Mouse (Mus musculus): ENCODE results near the gene Olfr693. TPM values are rescaled to one million over a fixed set of nuclear protein-coding genes. Genes with fewer than 3 reads are reported as not detected.
"Not testable (repeated sequence)": the region's sequence is repeated elsewhere in the genome, so short reads cannot be mapped to it uniquely, and the experiment has no call there.

Olfr693 gene
- total RNA-seq (2014; rRNA removed) (0.26 TPM in 1 of 2 replicates, not detected in the other), polyA plus RNA-seq (2015; fragmentation: Nextera tagmentation; extraction: Ambion mirVana) (not detected in 2 replicates)

DNA sequence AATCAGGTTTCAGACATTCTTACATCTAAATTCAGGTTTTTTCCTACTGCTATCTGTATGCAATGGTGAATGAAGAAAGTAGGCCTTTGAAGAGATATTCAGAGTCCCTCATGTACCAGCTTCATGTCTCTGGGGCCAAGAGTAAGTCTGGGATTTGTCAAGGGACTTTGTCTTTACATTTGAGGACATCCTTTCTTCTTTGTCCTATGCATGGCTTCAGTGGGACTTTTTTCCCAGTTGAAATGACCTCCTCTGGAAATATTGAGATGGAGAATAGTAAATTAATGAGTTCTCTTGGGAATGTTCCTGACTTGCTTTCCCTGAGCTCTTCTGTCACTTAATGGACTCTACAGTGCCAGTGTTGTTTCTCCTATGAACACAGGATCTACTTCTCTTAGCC is at the start of gene Olfr693:
Gene Olfr693 (minus strand): TSS at position 101 of the 400 bp plus-strand sequence.
- no peak for TF ChIP-seq CTCF (IDR thresholded peaks at IDR 0.05; ENCODE audit: low read depth)
- Histone ChIP-seq H3K4me1 (ENCODE audit: insufficient read depth, low read length) (no peaks in the 10 kb centered on the region), H3K27me3 (ENCODE audit: insufficient read depth, low read length) (no peaks in the 10 kb centered on the region), H3K4me2 (ENCODE audit: low read depth, low read length) (no peak within 1 kb of the TSS), H3K36me3 (ENCODE audit: insufficient read depth, low read length) (no peaks in the 10 kb centered on the region), H3K9me3 (ENCODE audit: low read length) (no peaks in the 10 kb centered on the region), H3K27ac (no peak within 1 kb of the TSS), H3K4me3 (ENCODE audit: low read length) (no peak within 1 kb of the TSS), H3K9ac (replicated peaks; ENCODE audit: low read length) (no peak within 1 kb of the TSS)
- no peak for DNase-seq (ENCODE audit: low spot score)
- no peak for ATAC-seq

GRCm38 (mm10) chr7:106725654-106726053 is 45.3 kb upstream of the Olfr693 start:
- not testable (repeated sequence) for H3K4me1 ChIP-seq (ENCODE audit: insufficient read depth, low read length); H3K4me3 ChIP-seq (ENCODE audit: low read length); H3K9me3 ChIP-seq (ENCODE audit: low read length); H3K4me2 ChIP-seq (ENCODE audit: low read depth, low read length); H3K9ac ChIP-seq (replicated peaks; ENCODE audit: low read length); ATAC-seq; DNase-seq (ENCODE audit: low spot score); H3K27ac ChIP-seq; H3K27me3 ChIP-seq (ENCODE audit: insufficient read depth, low read length); H3K36me3 ChIP-seq (ENCODE audit: insufficient read depth, low read length)
- WGBS, result 83% methylated on average over 2 of the region's 2 CpGs

- no peak for DNase-seq (ENCODE audit: low spot score)
- H3K9ac ChIP-seq (replicated peaks; ENCODE audit: low read length), result no peak within 1 kb of the TSS
- no peaks in the 10 kb centered on the region for H3K36me3 ChIP-seq (ENCODE audit: insufficient read depth, low read length)
- H3K27me3 ChIP-seq (ENCODE audit: insufficient read depth, low read length), result no peaks in the 10 kb centered on the region
- no peaks in the 10 kb centered on the region for H3K4me1 ChIP-seq (ENCODE audit: insufficient read depth, low read length)
- no peak within 1 kb of the TSS for H3K4me2 ChIP-seq (ENCODE audit: low read depth, low read length)
- ATAC-seq, result no peak
- H3K27ac ChIP-seq, result no peak within 1 kb of the TSS
- H3K9me3 ChIP-seq (ENCODE audit: low read length), result no peaks in the 10 kb centered on the region
- TF ChIP-seq CTCF (IDR thresholded peaks at IDR 0.05; ENCODE audit: low read depth), result no peak
- H3K4me3 ChIP-seq (ENCODE audit: low read length), result no peak within 1 kb of the TSS
Measured at GRCm38 (mm10) chr7:106716296-106716695, 35.9 kb upstream of the Olfr693 start, which contains the start of gene Olfr695. Olfr695 (minus strand) TSS chr7:106716396.

DNA sequence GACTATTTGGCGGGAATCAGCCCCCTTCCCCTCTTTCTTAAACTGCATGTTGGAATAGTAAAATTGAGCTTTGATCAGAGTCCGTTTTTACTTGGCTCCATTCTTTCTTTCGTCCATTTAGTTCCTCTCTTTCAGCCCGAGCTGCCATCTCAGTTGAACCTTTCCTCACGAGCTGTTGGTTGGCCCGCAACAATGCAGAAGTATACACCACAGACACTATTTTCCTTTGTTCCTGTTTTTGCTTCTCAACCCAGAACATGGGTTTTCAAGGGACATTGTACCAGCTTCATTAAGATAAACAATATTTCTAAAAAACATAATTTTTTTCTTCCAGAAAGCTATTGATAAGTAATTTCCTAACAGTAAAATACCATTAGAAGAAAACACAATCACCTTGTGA is 31.1 kb upstream of the Olfr693 start:
- Histone ChIP-seq H3K9ac (replicated peaks; ENCODE audit: low read length) (no peak overlapping the region), H3K9me3 (ENCODE audit: low read length) (no peaks in the 10 kb centered on the region), H3K27me3 (ENCODE audit: insufficient read depth, low read length) (no peaks in the 10 kb centered on the region), H3K4me3 (ENCODE audit: low read length) (no peak overlapping the region), H3K4me1 (ENCODE audit: insufficient read depth, low read length) (no peaks in the 10 kb centered on the region), H3K36me3 (ENCODE audit: insufficient read depth, low read length) (no peaks in the 10 kb centered on the region), H3K4me2 (ENCODE audit: low read depth, low read length) (no peak overlapping the region), H3K27ac (no peak overlapping the region)
- ATAC-seq (no peak), DNase-seq (ENCODE audit: low spot score) (no peak)
- TF ChIP-seq CTCF (IDR thresholded peaks at IDR 0.05; ENCODE audit: low read depth), result no peak
- WGBS, result 89% methylated on average over 6 of the region's 6 CpGs

- WGBS, result 86% methylated on average over 10 of the region's 10 CpGs
- H3K4me1 ChIP-seq (ENCODE audit: insufficient read depth, low read length); H3K4me3 ChIP-seq (ENCODE audit: low read length); H3K4me2 ChIP-seq (ENCODE audit: low read depth, low read length); H3K27ac ChIP-seq; DNase-seq (ENCODE audit: low spot score); H3K9ac ChIP-seq (replicated peaks; ENCODE audit: low read length); ATAC-seq; H3K9me3 ChIP-seq (ENCODE audit: low read length); H3K36me3 ChIP-seq (ENCODE audit: insufficient read depth, low read length); H3K27me3 ChIP-seq (ENCODE audit: insufficient read depth, low read length): not testable (repeated sequence)
Measured at GRCm38 (mm10) chr7:106707705-106708104, 27.3 kb upstream of the Olfr693 start.

GRCm38 (mm10) chr7:106696891-106697290 is 16.5 kb upstream of the Olfr693 start:
- TF ChIP-seq CTCF (IDR thresholded peaks at IDR 0.05; ENCODE audit: low read depth), result no peak
- no peak for ATAC-seq
- DNase-seq (ENCODE audit: low spot score), result no peak
- no peaks in the 10 kb centered on the region for H3K36me3 ChIP-seq (ENCODE audit: insufficient read depth, low read length)
- H3K27me3 ChIP-seq (ENCODE audit: insufficient read depth, low read length), result no peaks in the 10 kb centered on the region
- H3K9me3 ChIP-seq (ENCODE audit: low read length), result no peaks in the 10 kb centered on the region
- H3K27ac ChIP-seq, result no peak overlapping the region
- H3K4me2 ChIP-seq (ENCODE audit: low read depth, low read length), result no peak overlapping the region
- H3K4me3 ChIP-seq (ENCODE audit: low read length), result no peak overlapping the region
- no peak overlapping the region for H3K9ac ChIP-seq (replicated peaks; ENCODE audit: low read length)
- WGBS, result 62% methylated on average over 1 of the region's 1 CpGs
- H3K4me1 ChIP-seq (ENCODE audit: insufficient read depth, low read length), result no peaks in the 10 kb centered on the region

DNA sequence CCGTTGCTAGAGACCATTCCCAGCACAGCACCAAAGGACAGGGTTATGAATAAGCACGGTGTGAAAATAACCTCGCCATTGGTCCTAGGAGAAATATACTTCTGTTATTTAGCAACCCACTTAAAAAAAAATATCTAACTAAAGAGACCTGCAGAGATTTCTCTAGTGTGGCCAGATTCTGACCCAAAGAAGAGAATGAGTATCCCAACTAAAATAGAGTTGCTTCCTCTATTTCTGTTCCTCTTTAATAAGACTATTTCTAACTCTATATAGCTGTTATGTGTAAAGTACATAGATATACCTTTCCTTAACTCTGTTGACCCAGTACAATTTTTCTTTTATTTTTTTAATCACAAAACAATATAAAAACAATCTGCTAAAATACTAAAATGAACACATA is 12.6 kb upstream of the Olfr693 start:
- no peak for TF ChIP-seq CTCF (IDR thresholded peaks at IDR 0.05; ENCODE audit: low read depth)
- Histone ChIP-seq H3K9me3 (ENCODE audit: low read length) (no peaks in the 10 kb centered on the region), H3K4me2 (ENCODE audit: low read depth, low read length) (no peak overlapping the region), H3K9ac (replicated peaks; ENCODE audit: low read length) (no peak overlapping the region), H3K27me3 (ENCODE audit: insufficient read depth, low read length) (no peaks in the 10 kb centered on the region), H3K4me1 (ENCODE audit: insufficient read depth, low read length) (no peaks in the 10 kb centered on the region), H3K4me3 (ENCODE audit: low read length) (no peak overlapping the region), H3K36me3 (ENCODE audit: insufficient read depth, low read length) (no peaks in the 10 kb centered on the region), H3K27ac (no peak overlapping the region)
- 92% methylated on average over 3 of the region's 3 CpGs for WGBS
- ATAC-seq (no peak), DNase-seq (ENCODE audit: low spot score) (no peak)
